Mouse (Mus musculus) thymus, adult 2 months (tissue): Measurements from ENCODE around the gene Kcnk13. TPM values are rescaled to one million over a fixed set of nuclear protein-coding genes. Genes with fewer than 3 reads are reported as not detected.

Experiments
- DNase-seq: peaks from one replicate; pipeline ENCODE4 v3.0.0; 2021
- H3K27ac ChIP-seq: fragments of 200-500 bp; 2 replicates; pipeline ENCODE4 v1.5.1; 2012; ENCODE audit warnings: low read length, control low read depth; ENCODE audit not compliant: control insufficient read depth, insufficient read depth
- H3K27me3 ChIP-seq: fragments of 200-500 bp; 2 replicates; pipeline ENCODE4 v1.6.1; 2012; ENCODE audit warnings: mild to moderate bottlenecking, low read length, moderate library complexity, mixed read lengths; ENCODE audit not compliant: control insufficient read depth, insufficient read depth
- H3K36me3 ChIP-seq: fragments of 200-500 bp; 2 replicates; pipeline ENCODE4 v1.6.1; 2012; ENCODE audit warnings: mild to moderate bottlenecking, low read length, moderate library complexity; ENCODE audit not compliant: control insufficient read depth, insufficient read depth
- H3K4me1 ChIP-seq: fragments of 200-500 bp; replicated peaks from 2 replicates; pipeline ENCODE4 v1.6.1; 2012; ENCODE audit warnings: low read length; ENCODE audit not compliant: control insufficient read depth, insufficient read depth
- H3K4me3 ChIP-seq: fragments of 200-500 bp; 2 replicates; pipeline ENCODE4 v1.5.1; 2012; ENCODE audit warnings: mild to moderate bottlenecking, low read length, control low read depth, moderate library complexity; ENCODE audit not compliant: control insufficient read depth, insufficient read depth
- CTCF ChIP-seq: fragments of 200-500 bp; IDR thresholded peaks from 2 replicates; pipeline ENCODE4 v1.5.1; 2012; ENCODE audit warnings: mild to moderate bottlenecking, control low read depth, low read length, moderate library complexity, borderline replicate concordance; ENCODE audit not compliant: control insufficient read depth, poor library complexity, insufficient read depth; ENCODE audit errors: extremely low read depth
- POLR2A ChIP-seq: fragments of 200-500 bp; IDR thresholded peaks from 2 replicates; pipeline ENCODE4 v1.6.1; 2012; ENCODE audit warnings: mild to moderate bottlenecking, low read length, control low read depth, moderate library complexity; ENCODE audit not compliant: control insufficient read depth, poor library complexity, insufficient read depth; ENCODE audit errors: extremely low read depth
- WGBS: fragments of 180-500 bp; shearing (Covaris S2); methylation state at CpG from one replicate; pipeline ENCODE4 v1.1.7; 2018; 5-methylcytosine and 5-hydroxymethylcytosine counted together
- polyA plus RNA-seq: library from polyadenylated mRNA; depleted of rRNA; stranded (reverse); fragments of >200 nt; gene quantifications from 2 replicates; pipeline ENCODE4 v1.2.3, GENCODE M21; 2012

Kcnk13 gene
- polyA plus RNA-seq, 1 experiment: 0.90 TPM

DNA sequence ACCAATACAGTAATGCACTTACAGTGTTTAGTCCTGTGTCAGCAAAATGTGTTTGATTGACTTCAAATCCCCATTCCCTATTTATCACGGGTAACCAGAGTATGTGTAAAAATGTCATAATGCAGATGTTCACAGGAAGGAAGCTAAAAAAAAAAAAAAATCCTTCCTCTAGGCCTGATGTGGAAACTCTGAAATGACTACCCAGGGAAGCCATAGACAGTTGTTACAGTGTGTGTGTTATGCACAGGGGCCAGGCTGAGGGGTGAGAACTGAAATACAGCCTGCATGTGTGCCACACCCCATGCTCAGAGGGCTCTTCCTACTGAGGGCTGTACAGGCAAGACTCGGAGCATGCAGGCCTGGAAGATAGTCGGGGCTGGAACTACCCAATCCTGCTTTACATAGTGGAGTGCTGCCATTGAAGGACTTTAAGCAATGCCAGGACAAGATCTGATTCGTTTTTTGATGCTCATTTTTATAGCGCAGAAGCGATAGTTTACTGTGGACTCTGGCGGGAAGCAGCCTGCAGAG is 62.5 kb downstream of the Kcnk13 start:
- Histone ChIP-seq H3K4me3 (no peak overlapping the region), H3K27me3 (no peaks in the 10 kb centered on the region), H3K4me1 (no peaks in the 10 kb centered on the region), H3K36me3 (no peaks in the 10 kb centered on the region), H3K27ac (no peak overlapping the region)
- no peak for DNase-seq
- TF ChIP-seq CTCF: no peak
- no peak for TF ChIP-seq POLR2A
- WGBS: 82% methylated on average over 7 of the region's 7 CpGs

- Histone ChIP-seq H3K27me3 (no peaks in the 10 kb centered on the region), H3K27ac (no peak overlapping the region), H3K36me3 (no peaks in the 10 kb centered on the region), H3K4me3 (no peak overlapping the region), H3K4me1 (no peaks in the 10 kb centered on the region)
- no peak for TF ChIP-seq POLR2A
- no peak for TF ChIP-seq CTCF
- no peak for DNase-seq
- WGBS: 87% methylated on average over 7 of the region's 7 CpGs
Observed at GRCm38 (mm10) chr12:100027281-100027680, 63.0 kb downstream of the Kcnk13 start.

DNA sequence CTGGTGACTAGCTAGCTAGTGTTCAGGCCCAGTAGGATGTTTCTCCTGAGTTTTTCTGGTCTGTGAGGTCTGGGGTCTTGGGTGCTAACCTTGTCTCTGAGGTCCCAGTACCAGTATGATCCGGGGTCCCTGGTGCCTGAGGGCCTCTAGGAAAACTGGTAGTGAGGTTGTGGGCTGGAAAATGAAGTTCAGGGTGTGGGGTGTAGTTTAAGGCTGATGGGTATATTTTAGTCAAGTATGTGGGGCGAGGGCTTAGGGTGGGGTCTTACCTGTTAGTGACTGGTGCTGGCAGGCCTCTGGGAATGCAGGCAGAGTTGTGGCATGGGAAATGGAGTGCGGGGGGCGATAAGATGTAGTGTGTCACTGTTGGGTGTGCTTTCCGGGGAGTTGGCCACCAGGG is 67.4 kb downstream of the Kcnk13 start:
- 91% methylated on average over 5 of the region's 5 CpGs for WGBS
- no peak for DNase-seq
- no peak for TF ChIP-seq CTCF
- TF ChIP-seq POLR2A: no peak
- no peaks in the 10 kb centered on the region for H3K27me3 ChIP-seq
- no peaks in the 10 kb centered on the region for H3K4me1 ChIP-seq
- H3K36me3 ChIP-seq: no peaks in the 10 kb centered on the region
- no peak overlapping the region for H3K27ac ChIP-seq
- H3K4me3 ChIP-seq: no peak overlapping the region

DNA sequence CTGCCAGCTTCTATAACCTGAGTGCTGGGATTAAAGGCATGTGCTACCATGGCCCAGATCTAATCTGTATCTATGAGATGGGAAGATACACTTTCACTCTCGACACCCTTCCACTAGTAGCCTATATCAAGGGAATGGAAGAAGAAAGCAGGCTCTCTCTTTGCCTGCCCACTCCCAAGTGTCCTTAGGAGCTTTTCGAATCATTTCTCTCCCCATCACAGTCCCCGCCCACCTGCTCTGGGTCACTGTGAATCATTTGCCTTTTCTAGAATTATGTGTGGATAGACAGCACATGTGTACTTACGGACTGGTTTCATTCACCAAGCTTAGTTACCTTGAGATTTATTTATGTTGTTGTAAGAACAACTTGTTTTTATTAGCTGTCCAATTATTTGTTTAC is 68.2 kb downstream of the Kcnk13 start:
- WGBS: 98% methylated on average over 4 of the region's 4 CpGs

GRCm38 (mm10) chr12:100038741-100039262 is 74.5 kb downstream of the Kcnk13 start:
- TF ChIP-seq POLR2A (no peak), CTCF (no peak)
- no peaks in the 10 kb centered on the region for H3K4me1 ChIP-seq
- no peak overlapping the region for H3K27ac ChIP-seq
- H3K27me3 ChIP-seq: no peaks in the 10 kb centered on the region
- no peaks in the 10 kb centered on the region for H3K36me3 ChIP-seq
- no peak overlapping the region for H3K4me3 ChIP-seq
- no peak for DNase-seq
- WGBS: 97% methylated on average over 5 of the region's 5 CpGs

More for the DNA sequence above, 68.2 kb downstream of the Kcnk13 start:
- H3K36me3 ChIP-seq: no peaks in the 10 kb centered on the region
- H3K4me1 ChIP-seq: no peaks in the 10 kb centered on the region
- no peak overlapping the region for H3K4me3 ChIP-seq
- H3K27ac ChIP-seq: no peak overlapping the region
- H3K27me3 ChIP-seq: no peaks in the 10 kb centered on the region
- DNase-seq: no peak
- TF ChIP-seq POLR2A (no peak), CTCF (no peak)

- Histone ChIP-seq H3K27ac (no peak overlapping the region), H3K4me1 (no peaks in the 10 kb centered on the region), H3K4me3 (no peak overlapping the region), H3K27me3 (no peaks in the 10 kb centered on the region), H3K36me3 (no peaks in the 10 kb centered on the region)
- no peak for TF ChIP-seq CTCF
- TF ChIP-seq POLR2A: no peak
- DNase-seq: no peak
- WGBS: 90% methylated on average over 8 of the region's 8 CpGs
Observed at GRCm38 (mm10) chr12:100042116-100042515, 77.8 kb downstream of the Kcnk13 start.

- Histone ChIP-seq H3K27me3 (no peaks in the 10 kb centered on the region), H3K4me1 (no peaks in the 10 kb centered on the region), H3K36me3 (no peaks in the 10 kb centered on the region), H3K4me3 (no peak overlapping the region), H3K27ac (no peak overlapping the region)
- TF ChIP-seq POLR2A (no peak), CTCF (no peak)
- no peak for DNase-seq
- 5% methylated on average over 4 of the region's 4 CpGs for WGBS
Observed at GRCm38 (mm10) chr12:100044704-100045103, 80.4 kb downstream of the Kcnk13 start.
